Mouse (Mus musculus) limb, embryonic 13.5 days (tissue): ENCODE measurements around the gene Vmn1r196. TPM values are rescaled to one million over a fixed set of nuclear protein-coding genes. Genes with fewer than 3 reads are reported as not detected.
"Not testable (repeated sequence)": the region's sequence is repeated elsewhere in the genome, so short reads cannot be mapped to it uniquely, and the experiment has no call there.

Source experiments
- ATAC-seq: fragments of 200-750 bp; cut with Nextera tagmentation; 2 replicates; pipeline ENCODE4 v1.8.0; 2017; ENCODE audit warnings: low read depth, moderate number of reproducible peaks, moderate TSS enrichment; ENCODE audit not compliant: low FRiP score
- H3K27ac ChIP-seq: fragments of 300-500 bp; sonication (generic); 2 replicates; pipeline ENCODE4 v1.5.1; 2015; ENCODE audit warnings: inconsistent platforms, mild to moderate bottlenecking, moderate library complexity
- H3K27me3 ChIP-seq: fragments of 300-500 bp; sonication (generic); 2 replicates; pipeline ENCODE4 v1.6.1; 2015; ENCODE audit warnings: mild to moderate bottlenecking, inconsistent platforms
- H3K36me3 ChIP-seq: fragments of 300-500 bp; sonication (generic); 2 replicates; pipeline ENCODE4 v1.6.1; 2015; ENCODE audit warnings: inconsistent platforms, mild to moderate bottlenecking, moderate library complexity
- H3K4me1 ChIP-seq: fragments of 300-500 bp; sonication (generic); 2 replicates; pipeline ENCODE4 v1.6.1; 2015; ENCODE audit warnings: inconsistent platforms
- H3K4me2 ChIP-seq: fragments of 300-500 bp; sonication (generic); replicated peaks from 2 replicates; pipeline ENCODE4 v1.6.1; 2015; ENCODE audit warnings: inconsistent platforms, mild to moderate bottlenecking, moderate library complexity
- H3K4me3 ChIP-seq: fragments of 300-500 bp; sonication (generic); 2 replicates; pipeline ENCODE4 v1.5.1; 2015; ENCODE audit warnings: moderate library complexity, mild to moderate bottlenecking, inconsistent platforms
- H3K9ac ChIP-seq: fragments of 300-500 bp; sonication (generic); 2 replicates; pipeline ENCODE4 v1.6.1; 2015; ENCODE audit warnings: mild to moderate bottlenecking, inconsistent platforms
- H3K9me3 ChIP-seq: fragments of 300-500 bp; sonication (generic); 2 replicates; pipeline ENCODE4 v1.6.1; 2016; ENCODE audit warnings: inconsistent platforms
- WGBS: fragments of 180-500 bp; shearing (Covaris S2); methylation state at CpG from one replicate; pipeline ENCODE4 v1.1.7; 2015; 5-methylcytosine and 5-hydroxymethylcytosine counted together
- polyA plus RNA-seq: library from polyadenylated mRNA; unstranded; fragments of >200 nt; fragmentation: Nextera tagmentation; extraction: Ambion mirVana; gene quantifications from 2 replicates; pipeline ENCODE4 v1.2.1, GENCODE M21; 2015

Vmn1r196 gene
- not detected in 2 replicates for polyA plus RNA-seq

DNA sequence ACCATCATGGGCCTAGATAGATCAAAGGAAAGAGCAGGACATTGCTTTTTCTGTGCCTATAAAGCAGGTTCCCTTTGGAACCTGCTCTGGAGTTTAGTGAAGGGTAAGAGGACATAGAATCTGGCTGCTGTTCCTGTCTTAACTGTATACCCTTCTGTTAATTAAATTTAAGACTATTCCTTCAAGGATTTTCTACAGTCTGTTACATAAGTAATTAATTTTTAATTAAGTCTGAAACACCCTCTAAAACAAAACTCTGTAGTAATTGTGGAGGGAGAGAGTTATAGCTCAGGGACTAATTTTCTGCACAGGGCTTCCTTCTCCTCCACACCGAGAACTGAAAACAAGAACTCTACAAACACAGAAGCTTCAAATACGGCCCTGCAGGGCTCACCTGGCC, at the start of gene Vmn1r196:
Vmn1r196 (plus strand) TSS at position 301 of the 400 bp plus-strand sequence.
- Histone ChIP-seq H3K4me1 (no peaks in the 10 kb centered on the region), H3K9me3 (no peaks in the 10 kb centered on the region), H3K27ac (no peak within 1 kb of the TSS), H3K27me3 (no peaks in the 10 kb centered on the region), H3K4me2 (no peak within 1 kb of the TSS), H3K4me3 (no peak within 1 kb of the TSS), H3K9ac (no peak within 1 kb of the TSS), H3K36me3 (no peaks in the 10 kb centered on the region)
- no peak for ATAC-seq
- 60% methylated on average over 2 of the region's 2 CpGs for WGBS

- Histone ChIP-seq H3K9ac (no peak within 1 kb of the TSS), H3K9me3 (no peaks in the 10 kb centered on the region), H3K36me3 (no peaks in the 10 kb centered on the region), H3K27ac (no peak within 1 kb of the TSS), H3K4me1 (no peaks in the 10 kb centered on the region), H3K27me3 (no peaks in the 10 kb centered on the region), H3K4me3 (no peak within 1 kb of the TSS), H3K4me2 (no peak within 1 kb of the TSS)
- 66% methylated on average over 1 of the region's 1 CpGs for WGBS
- ATAC-seq: no peak
These were observed 45.8 kb upstream of the Vmn1r196 start, which contains the start of gene Vmn1r194 for GRCm38 (mm10) chr13:22243915-22244314. TSS of gene Vmn1r194 (plus strand) at chr13:22244215.

DNA sequence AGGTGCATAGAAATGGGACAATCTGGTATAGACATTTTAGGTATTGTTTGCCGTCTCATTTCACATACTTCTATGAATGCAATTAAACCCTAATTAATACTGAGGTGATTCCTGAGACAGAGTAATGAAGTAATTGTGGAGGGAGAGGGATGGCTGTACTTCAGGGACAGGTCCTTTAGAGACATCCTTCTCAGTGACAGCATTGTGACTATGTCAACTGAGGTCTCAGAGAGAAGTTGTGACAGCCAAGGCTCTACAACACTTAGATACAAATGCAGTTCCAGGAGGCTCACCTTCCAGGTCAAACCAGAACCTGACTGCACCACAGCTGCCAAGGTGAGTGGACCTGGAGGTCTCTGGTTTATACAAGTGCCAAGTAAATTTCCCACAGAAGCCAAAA, 19.5 kb upstream of the Vmn1r196 start, which contains the start of gene Vmn1r195:
Vmn1r195 (plus strand) TSS at position 301 of the 400 bp plus-strand sequence.
- H3K27me3 ChIP-seq, H3K27ac ChIP-seq, H3K4me2 ChIP-seq, H3K4me3 ChIP-seq, H3K36me3 ChIP-seq, H3K4me1 ChIP-seq, ATAC-seq, H3K9me3 ChIP-seq, H3K9ac ChIP-seq: not testable (repeated sequence)
- WGBS: 81% methylated on average over 1 of the region's 1 CpGs

GRCm38 (mm10) chr13:22271721-22272120, 18.0 kb upstream of the Vmn1r196 start:
- Histone ChIP-seq H3K27ac (no peak overlapping the region), H3K4me2 (no peak overlapping the region), H3K36me3 (no peaks in the 10 kb centered on the region), H3K9me3 (no peaks in the 10 kb centered on the region), H3K4me1 (no peaks in the 10 kb centered on the region), H3K9ac (no peak overlapping the region), H3K4me3 (no peak overlapping the region), H3K27me3 (no peaks in the 10 kb centered on the region)
- 10% methylated on average over 2 of the region's 2 CpGs for WGBS
- ATAC-seq: no peak

GRCm38 (mm10) chr13:22284578-22284977, 5.1 kb upstream of the Vmn1r196 start:
- no peaks in the 10 kb centered on the region for H3K36me3 ChIP-seq
- no peaks in the 10 kb centered on the region for H3K9me3 ChIP-seq
- no peak overlapping the region for H3K4me3 ChIP-seq
- WGBS: 66% methylated on average over 2 of the region's 2 CpGs
- H3K4me2 ChIP-seq: no peak overlapping the region
- no peak for ATAC-seq
- no peaks in the 10 kb centered on the region for H3K4me1 ChIP-seq
- H3K27ac ChIP-seq: no peak overlapping the region
- H3K27me3 ChIP-seq: no peaks in the 10 kb centered on the region
- H3K9ac ChIP-seq: no peak overlapping the region

DNA sequence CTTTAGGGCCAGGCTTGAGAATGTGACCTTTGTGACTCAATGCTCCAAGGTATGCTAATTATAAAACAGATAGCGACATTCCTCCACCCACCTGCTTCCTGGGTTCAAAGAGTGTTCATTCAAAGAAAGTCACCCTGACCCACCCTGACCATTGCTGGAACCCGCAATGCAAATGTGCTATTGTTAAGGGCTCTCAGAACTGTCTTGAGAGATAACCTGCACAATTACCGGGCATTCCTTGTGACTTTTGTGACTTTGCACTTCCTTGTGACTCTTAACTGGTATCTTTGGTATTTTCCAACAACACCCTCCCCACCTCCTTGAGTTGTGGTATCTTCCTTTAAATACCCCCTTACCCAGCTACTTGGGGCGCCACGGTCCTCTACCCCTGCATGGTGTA, 18.4 kb downstream of the Vmn1r196 start:
- WGBS: 86% methylated on average over 5 of the region's 5 CpGs
- not testable (repeated sequence) for H3K4me2 ChIP-seq, H3K4me1 ChIP-seq, ATAC-seq, H3K36me3 ChIP-seq, H3K27ac ChIP-seq, H3K27me3 ChIP-seq, H3K4me3 ChIP-seq, H3K9ac ChIP-seq, H3K9me3 ChIP-seq

GRCm38 (mm10) chr13:22315361-22315760, 25.6 kb downstream of the Vmn1r196 start:
- Histone ChIP-seq H3K4me2 (no peak overlapping the region), H3K4me3 (no peak overlapping the region), H3K4me1 (no peaks in the 10 kb centered on the region), H3K27ac (no peak overlapping the region), H3K27me3 (no peaks in the 10 kb centered on the region), H3K36me3 (no peaks in the 10 kb centered on the region), H3K9me3 (no peaks in the 10 kb centered on the region), H3K9ac (no peak overlapping the region)
- WGBS: 81% methylated on average over 2 of the region's 2 CpGs
- ATAC-seq: no peak

- H3K9me3 ChIP-seq: no peaks in the 10 kb centered on the region
- no peaks in the 10 kb centered on the region for H3K36me3 ChIP-seq
- H3K9ac ChIP-seq: no peak overlapping the region
- ATAC-seq: no peak
- no peak overlapping the region for H3K4me2 ChIP-seq
- no peak overlapping the region for H3K27ac ChIP-seq
- no peaks in the 10 kb centered on the region for H3K27me3 ChIP-seq
- H3K4me1 ChIP-seq: no peaks in the 10 kb centered on the region
- H3K4me3 ChIP-seq: no peak overlapping the region
- WGBS: 82% methylated on average over 2 of the region's 2 CpGs
These were observed 27.6 kb downstream of the Vmn1r196 start for GRCm38 (mm10) chr13:22317366-22317765.

GRCm38 (mm10) chr13:22320091-22320490, 30.4 kb downstream of the Vmn1r196 start:
- Histone ChIP-seq H3K4me1 (no peaks in the 10 kb centered on the region), H3K4me2 (no peak overlapping the region), H3K9ac (no peak overlapping the region), H3K27ac (no peak overlapping the region), H3K36me3 (no peaks in the 10 kb centered on the region), H3K9me3 (no peaks in the 10 kb centered on the region), H3K4me3 (no peak overlapping the region), H3K27me3 (no peaks in the 10 kb centered on the region)
- ATAC-seq: no peak

GRCm38 (mm10) chr13:22324289-22324688, 34.6 kb downstream of the Vmn1r196 start, which contains the start of gene Vmn1r197:
TSS of gene Vmn1r197 (plus strand) at chr13:22324589.
- Histone ChIP-seq H3K27ac (no peak within 1 kb of the TSS), H3K4me2 (no peak within 1 kb of the TSS), H3K4me1 (no peaks in the 10 kb centered on the region), H3K9me3 (no peaks in the 10 kb centered on the region), H3K27me3 (no peaks in the 10 kb centered on the region), H3K9ac (no peak within 1 kb of the TSS), H3K36me3 (no peaks in the 10 kb centered on the region), H3K4me3 (no peak within 1 kb of the TSS)
- no peak for ATAC-seq

DNA sequence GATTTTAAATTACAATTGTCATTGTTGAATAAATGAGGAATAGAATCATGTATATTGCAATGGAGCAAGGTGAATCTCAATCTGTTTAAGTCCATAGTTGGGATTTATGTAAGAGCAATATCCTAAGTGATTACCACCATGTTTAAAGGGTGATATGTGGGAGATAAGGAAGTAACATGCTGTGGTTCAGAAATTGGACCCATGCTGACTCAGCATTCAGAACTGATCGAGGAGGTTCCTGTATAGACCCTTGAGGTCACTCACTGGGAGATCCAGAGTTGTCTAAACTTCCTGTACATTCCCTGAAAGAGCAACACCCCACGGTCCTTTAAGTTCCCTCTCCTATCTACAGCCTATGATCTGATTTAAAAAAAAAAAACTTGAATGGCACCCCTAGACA, 43.5 kb downstream of the Vmn1r196 start:
- Histone ChIP-seq H3K4me1 (no peaks in the 10 kb centered on the region), H3K27ac (no peak overlapping the region), H3K4me2 (no peak overlapping the region), H3K4me3 (no peak overlapping the region), H3K9me3 (no peaks in the 10 kb centered on the region), H3K36me3 (no peaks in the 10 kb centered on the region), H3K27me3 (no peaks in the 10 kb centered on the region), H3K9ac (no peak overlapping the region)
- no peak for ATAC-seq
- WGBS: 78% methylated on average over 2 of the region's 2 CpGs

GRCm38 (mm10) chr13:22335565-22335964, 45.8 kb downstream of the Vmn1r196 start:
- Histone ChIP-seq H3K36me3 (no peaks in the 10 kb centered on the region), H3K27ac (no peak overlapping the region), H3K9me3 (no peaks in the 10 kb centered on the region), H3K4me3 (no peak overlapping the region), H3K27me3 (no peaks in the 10 kb centered on the region), H3K4me1 (no peaks in the 10 kb centered on the region), H3K4me2 (no peak overlapping the region), H3K9ac (no peak overlapping the region)
- ATAC-seq: no peak
- 98% methylated on average over 1 of the region's 1 CpGs for WGBS
